Mouse (Mus musculus) CH12.LX (cell line): ENCODE data around the gene Son. TPM values are rescaled to one million over a fixed set of nuclear protein-coding genes. Genes with fewer than 3 reads are reported as not detected.

Source experiments
- DNase-seq: peaks from one replicate; pipeline ENCODE4 v3.0.0-alpha.2; 2013; ENCODE audit errors: extremely low read depth
- H3K27ac ChIP-seq: 2 replicates; pipeline ENCODE4 v1.5.1; 2012; ENCODE audit warnings: low read depth, mild to moderate bottlenecking, control low read depth, moderate library complexity; ENCODE audit not compliant: insufficient read depth
- H3K27me3 ChIP-seq: replicated peaks from 2 replicates; pipeline ENCODE3; 2012; ENCODE audit warnings: inconsistent platforms
- H3K36me3 ChIP-seq, 2 experiments: replicated peaks in 1 of 2; 2 replicates each; pipeline versions ENCODE3 to v1.6.1; 2012; ENCODE audit warnings: inconsistent platforms in 1 of 2, low read length in 1 of 2, mild to moderate bottlenecking in 1 of 2, mixed read lengths in 1 of 2, moderate library complexity in 1 of 2; ENCODE audit not compliant: control insufficient read depth in 1 of 2, insufficient read depth in 1 of 2
- H3K4me1 ChIP-seq, 2 experiments: 2 replicates each; pipeline ENCODE4 v1.6.1; 2012; ENCODE audit warnings: inconsistent platforms in 1 of 2, moderate library complexity in 1 of 2; ENCODE audit not compliant: insufficient read depth in 2 of 2, control insufficient read depth in 1 of 2
- H3K4me2 ChIP-seq: 2 replicates; pipeline ENCODE4 v1.6.1; 2012; ENCODE audit warnings: low read depth, mild to moderate bottlenecking, control low read depth; ENCODE audit not compliant: poor library complexity, insufficient read depth, severe bottlenecking
- H3K4me3 ChIP-seq, 3 experiments: fragments of 150-350 bp in 1 of 3; sonication (generic) in 1 of 3; replicated peaks in 1 of 3; 2 replicates each; pipeline versions ENCODE3 to v1.5.1; 2011 to 2012; ENCODE audit warnings: low read depth in 2 of 3, low read length in 2 of 3, mild to moderate bottlenecking in 2 of 3, moderate library complexity in 2 of 3, control low read depth in 1 of 3, improper control_type of control experiment in 1 of 3, inconsistent platforms in 1 of 3, mixed read lengths in 1 of 3; ENCODE audit not compliant: poor library complexity in 1 of 3
- H3K79me2 ChIP-seq: replicated peaks from 2 replicates; pipeline ENCODE4 v1.6.1; 2012; ENCODE audit warnings: mild to moderate bottlenecking, moderate library complexity; ENCODE audit not compliant: control insufficient read depth, poor library complexity, insufficient read depth, severe bottlenecking; ENCODE audit errors: extremely low read depth
- H3K9ac ChIP-seq: 2 replicates; pipeline ENCODE4 v1.6.1; 2012; ENCODE audit warnings: low read depth, mild to moderate bottlenecking, control low read depth, moderate library complexity; ENCODE audit not compliant: insufficient read depth
- H3K9me3 ChIP-seq: replicated peaks from 2 replicates; pipeline ENCODE3; 2012; ENCODE audit warnings: low read length, inconsistent platforms, mixed read lengths
- CHD2 ChIP-seq: IDR thresholded peaks from 2 replicates; pipeline ENCODE4 v1.6.1; 2011; ENCODE audit warnings: low read length, improper control_type of control experiment
- CTCF ChIP-seq, 2 experiments: IDR thresholded peaks in 1 of 2; conservative IDR thresholded peaks in 1 of 2; 2 replicates each; pipeline ENCODE4 v1.5.1; 2011 to 2012; ENCODE audit warnings: low read depth in 2 of 2, low read length in 2 of 2, improper control_type of control experiment in 1 of 2, inconsistent platforms in 1 of 2, mild to moderate bottlenecking in 1 of 2, moderate library complexity in 1 of 2
- E2F4 ChIP-seq: IDR thresholded peaks from 2 replicates; pipeline ENCODE4 v1.6.1; 2011; ENCODE audit warnings: low read depth, low read length, improper control_type of control experiment; ENCODE audit not compliant: insufficient replicate concordance
- ELF1 ChIP-seq: IDR thresholded peaks from 2 replicates; pipeline ENCODE4 v1.6.1; 2014; ENCODE audit warnings: low read depth, mild to moderate bottlenecking, inconsistent platforms, low read length, improper control_type of control experiment
- GABPA ChIP-seq: IDR thresholded peaks from 2 replicates; pipeline ENCODE4 v1.6.1; 2012; ENCODE audit warnings: low read depth, low read length, improper control_type of control experiment, inconsistent platforms; ENCODE audit not compliant: insufficient replicate concordance
- HCFC1 ChIP-seq: IDR thresholded peaks from 2 replicates; pipeline ENCODE4 v1.6.1; 2012; ENCODE audit warnings: low read depth, mild to moderate bottlenecking, inconsistent platforms, low read length, improper control_type of control experiment
- JUN ChIP-seq: IDR thresholded peaks from 2 replicates; pipeline ENCODE4 v1.6.1; 2011; ENCODE audit warnings: low read depth, mild to moderate bottlenecking, low read length, improper control_type of control experiment, moderate library complexity; ENCODE audit not compliant: insufficient read depth
- KAT2A ChIP-seq: IDR thresholded peaks from 2 replicates; pipeline ENCODE4 v1.6.1; 2012; ENCODE audit warnings: low read length, improper control_type of control experiment, inconsistent platforms; ENCODE audit not compliant: insufficient replicate concordance
- MAX ChIP-seq: IDR thresholded peaks from 2 replicates; pipeline ENCODE4 v1.6.1; 2011; ENCODE audit warnings: low read length, improper control_type of control experiment
- MAZ ChIP-seq: IDR thresholded peaks from 2 replicates; pipeline ENCODE4 v1.6.1; 2012; ENCODE audit warnings: low read depth, mild to moderate bottlenecking, inconsistent platforms, low read length, improper control_type of control experiment, moderate library complexity
- MEF2A ChIP-seq: IDR thresholded peaks from 2 replicates; pipeline ENCODE4 v1.6.1; 2014; ENCODE audit warnings: low read depth, mild to moderate bottlenecking, inconsistent platforms, low read length, improper control_type of control experiment, borderline replicate concordance
- MXI1 ChIP-seq: IDR thresholded peaks from 2 replicates; pipeline ENCODE4 v1.6.1; 2011; ENCODE audit warnings: mild to moderate bottlenecking, low read depth, low read length, improper control_type of control experiment
- NELFE ChIP-seq: IDR thresholded peaks from 2 replicates; pipeline ENCODE4 v1.6.1; 2011; ENCODE audit warnings: low read depth, low read length, improper control_type of control experiment
- NRF1 ChIP-seq: IDR thresholded peaks from 2 replicates; pipeline ENCODE4 v1.6.1; 2014; ENCODE audit warnings: low read depth, mild to moderate bottlenecking, inconsistent platforms, low read length, improper control_type of control experiment, moderate library complexity
- PAX5 ChIP-seq: IDR thresholded peaks from 2 replicates; pipeline ENCODE4 v1.6.1; 2012; ENCODE audit warnings: low read length, inconsistent platforms, mixed read lengths
- POLR2A ChIP-seq: IDR thresholded peaks from 2 replicates; pipeline ENCODE4 v1.6.1; 2011; ENCODE audit warnings: low read depth, mild to moderate bottlenecking, improper control_type of control experiment, low read length
- RAD21 ChIP-seq: IDR thresholded peaks from 2 replicates; pipeline ENCODE4 v1.6.1; 2011; ENCODE audit warnings: low read depth, mild to moderate bottlenecking, low read length, improper control_type of control experiment, moderate library complexity
- SMC3 ChIP-seq: IDR thresholded peaks from 2 replicates; pipeline ENCODE4 v1.6.1; 2011; ENCODE audit warnings: low read depth, low read length, improper control_type of control experiment
- TBP ChIP-seq: conservative IDR thresholded peaks from 2 replicates; pipeline ENCODE4 v1.6.1; 2011; ENCODE audit warnings: low read depth, low read length, improper control_type of control experiment
- TCF12 ChIP-seq: IDR thresholded peaks from 2 replicates; pipeline ENCODE4 v1.6.1; 2014; ENCODE audit warnings: low read depth, mild to moderate bottlenecking, inconsistent platforms, low read length, improper control_type of control experiment
- UBTF ChIP-seq: IDR thresholded peaks from 2 replicates; pipeline ENCODE4 v1.6.1; 2012; ENCODE audit warnings: low read depth, mild to moderate bottlenecking, inconsistent platforms, low read length, improper control_type of control experiment, moderate library complexity
- ZC3H11A ChIP-seq: IDR thresholded peaks from 2 replicates; pipeline ENCODE4 v1.6.1; 2012; ENCODE audit warnings: low read depth, mild to moderate bottlenecking, inconsistent platforms, low read length, improper control_type of control experiment
- ZNF384 ChIP-seq: IDR thresholded peaks from 2 replicates; pipeline ENCODE4 v1.6.1; 2012; ENCODE audit warnings: low read depth, low read length, improper control_type of control experiment, inconsistent platforms
- dilution Hi-C: fragments of 300-500 bp; cut with MboI; formaldehyde crosslinking; loops from 2 replicates; pipeline ENCODE4 v1.14.3; 2020; ENCODE audit warnings: low sequenced_read_pairs; ENCODE audit not compliant: extremely low pct_unique_long_range_greater_than_20kb, extremely low pct_ligation_motif_present
- in situ Hi-C: fragments of 300-500 bp; cut with MboI; formaldehyde crosslinking; loops from 3 replicates; pipeline ENCODE4 v1.14.3; 2019; ENCODE audit warnings: low sequenced_read_pairs, low pct_ligation_motif_present, low pct_unique_long_range_greater_than_20kb, mixed read lengths
- polyA plus RNA-seq: library from polyadenylated mRNA; unstranded; fragments of >175 nt; gene quantifications from 2 replicates; pipeline ENCODE4 v1.2.1, GENCODE M21; 2012; ENCODE audit warnings: low read depth; ENCODE audit not compliant: insufficient read length
- total RNA-seq, 2 experiments: library from RNA; depleted of rRNA; stranded (reverse); fragments of 300-350 nt in 1 of 2; fragments of >200 nt in 1 of 2; gene quantifications; 2 replicates each; pipeline ENCODE4 v1.2.3; 2012 to 2014

Gene Son
- total and polyA plus RNA-seq, 3 experiments: 126 to 271 (median 206) TPM

GRCm38 (mm10) chr16:91597672-91598010 is 49.7 kb upstream of the Son start, which contains the start of gene Tmem50b:
Gene Tmem50b, minus strand, starts transcription at chr16:91597800.
- in situ Hi-C loops: loop anchor here (5.0 to 10.0 kb wide), 2 partner anchors 85 to 233 kb away; no protein-coding TSS in a partner anchor
- Histone ChIP-seq H3K4me2 (peak within 1 kb of the TSS; percentile 76), H3K9ac (peak within 1 kb of the TSS; percentile 54), H3K36me3 (peaks cover 0 to 10% of the 10 kb centered on the region in 2 experiments), H3K27ac (no peak within 1 kb of the TSS), H3K4me3 (peak within 1 kb of the TSS; percentile 67 to 86 (median 80)), H3K27me3 (peaks cover 13% of the 10 kb centered on the region), H3K4me1 (peaks cover 9 to 34% of the 10 kb centered on the region in 2 experiments), H3K9me3 (no peaks in the 10 kb centered on the region), H3K79me2 (no peaks in the 10 kb centered on the region)
- peak; percentile 98 for DNase-seq
- TF ChIP-seq ZNF384 (no peak), ELF1 (peak; percentile 77), NRF1 (peak; percentile 66), KAT2A (no peak), GABPA (no peak), MAZ (peak; percentile 94), HCFC1 (no peak)
- dilution Hi-C loops: no loop called here

DNA sequence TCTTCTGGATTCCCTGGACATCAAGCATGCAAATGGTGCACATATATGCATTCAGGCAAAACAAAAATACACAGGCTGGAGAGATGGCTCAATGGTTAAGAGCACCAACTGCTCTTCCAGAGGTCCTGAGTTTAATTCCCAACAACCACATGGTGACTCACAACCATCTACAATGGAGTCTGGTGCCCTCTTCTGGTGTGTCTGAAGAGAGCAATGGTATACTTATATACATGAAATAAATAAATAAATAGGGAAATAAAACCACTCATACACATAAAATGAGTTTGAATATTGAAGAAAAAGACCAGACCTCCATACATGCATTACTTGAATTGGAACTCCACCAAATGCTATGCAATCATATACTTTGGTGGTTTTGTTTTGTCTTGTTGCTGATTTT is 48.1 kb upstream of the Son start:
- DNase-seq: no peak
- Histone ChIP-seq H3K9me3 (no peaks in the 10 kb centered on the region), H3K4me2 (no peak overlapping the region; the same call in 1 of the 2 replicates), H3K27me3 (peaks cover 14% of the 10 kb centered on the region), H3K79me2 (no peaks in the 10 kb centered on the region), H3K9ac (no peak overlapping the region), H3K27ac (no peak overlapping the region), H3K36me3 (peaks cover 0 to 4% of the 10 kb centered on the region in 2 experiments), H3K4me3 (no peak overlapping the region), H3K4me1 (peaks cover 9 to 28% of the 10 kb centered on the region in 2 experiments)
- in situ Hi-C loops (loop anchor here (5.0 to 10.0 kb wide), 2 partner anchors 87 to 234 kb away; no protein-coding TSS in a partner anchor), dilution Hi-C loops (no loop called here)
- TF ChIP-seq HCFC1 (no peak), RAD21 (peak; percentile 38), CTCF (conservative IDR thresholded peaks at IDR 0.05 in 1 of 2, IDR thresholded peaks at IDR 0.05 in 1 of 2; ENCODE audit: low read depth in 2 of 2, low read length in 2 of 2) (peak in 1 of 2 experiments; percentile 52; a peak in 2 of 4 replicates)

GRCm38 (mm10) chr16:91601081-91601480 is 46.2 kb upstream of the Son start:
- no peak for DNase-seq
- H3K9ac ChIP-seq: no peak overlapping the region
- no peak overlapping the region for H3K27ac ChIP-seq
- H3K36me3 ChIP-seq: no peaks in the 10 kb centered on the region
- H3K79me2 ChIP-seq: no peaks in the 10 kb centered on the region
- peaks cover 6 to 21% of the 10 kb centered on the region in 2 experiments for H3K4me1 ChIP-seq
- peaks cover 14% of the 10 kb centered on the region for H3K27me3 ChIP-seq
- in situ Hi-C loops: no loop called here
- H3K4me2 ChIP-seq: no peak overlapping the region
- H3K4me3 ChIP-seq: no peak overlapping the region
- dilution Hi-C loops: no loop called here
- H3K9me3 ChIP-seq: no peaks in the 10 kb centered on the region
- TF ChIP-seq JUN (no peak), E2F4 (no peak), POLR2A (no peak), PAX5 (no peak), SMC3 (no peak), MAX (no peak), NELFE (no peak), CTCF (conservative IDR thresholded peaks at IDR 0.05 in 1 of 2, IDR thresholded peaks at IDR 0.05 in 1 of 2; ENCODE audit: low read depth in 2 of 2, low read length in 2 of 2) (no peak), MXI1 (no peak), MEF2A (no peak), TBP (no peak), ZC3H11A (no peak), ZNF384 (no peak), UBTF (no peak), RAD21 (no peak), TCF12 (no peak), HCFC1 (no peak), CHD2 (no peak)
